Mouse (Mus musculus) kidney, adult 2 months (tissue): ENCODE measurements around the gene Stim2.

Experiments
- CTCF ChIP-seq: fragments of 200-500 bp; conservative IDR thresholded peaks from 2 replicates; pipeline ENCODE4 v1.5.1; 2011; ENCODE audit warnings: low read depth, mild to moderate bottlenecking, control low read depth, low read length, moderate library complexity, mixed read lengths; ENCODE audit not compliant: insufficient read depth, insufficient read length
- POLR2A ChIP-seq: fragments of 200-500 bp; IDR thresholded peaks from one replicate; pipeline ENCODE4 v1.6.1; 2011; ENCODE audit warnings: low read depth, low read length, control low read depth

- TF ChIP-seq CTCF (no peak), POLR2A (no peak)
Measured at GRCm38 (mm10) chr5:53977060-53977459, 21.2 kb upstream of the Stim2 start.
